Mouse (Mus musculus) neural tube, embryonic 12.5 days (tissue): ENCODE measurements around the gene Clec16a. TPM values are rescaled to one million over a fixed set of nuclear protein-coding genes. Genes with fewer than 3 reads are reported as not detected.

Experiments
- ATAC-seq: fragments of 200-750 bp; cut with Nextera tagmentation; 2 replicates; pipeline ENCODE4 v1.8.0; 2017; ENCODE audit warnings: low read depth, mild to moderate bottlenecking, moderate TSS enrichment, moderate library complexity; ENCODE audit not compliant: low FRiP score
- H3K27ac ChIP-seq: fragments of 300-500 bp; sonication (generic); 2 replicates; pipeline ENCODE4 v1.5.1; 2016
- H3K27me3 ChIP-seq: fragments of 300-500 bp; sonication (generic); replicated peaks from 2 replicates; pipeline ENCODE4 v1.6.1; 2016; ENCODE audit warnings: mild to moderate bottlenecking
- H3K36me3 ChIP-seq: fragments of 300-500 bp; sonication (generic); 2 replicates; pipeline ENCODE4 v1.6.1; 2016; ENCODE audit warnings: mild to moderate bottlenecking
- H3K4me1 ChIP-seq: fragments of 300-500 bp; sonication (generic); 2 replicates; pipeline ENCODE4 v1.6.1; 2016
- H3K4me2 ChIP-seq: fragments of 300-500 bp; sonication (generic); replicated peaks from 2 replicates; pipeline ENCODE4 v1.6.1; 2016; ENCODE audit warnings: mild to moderate bottlenecking
- H3K4me3 ChIP-seq: fragments of 300-500 bp; sonication (generic); 2 replicates; pipeline ENCODE4 v1.5.1; 2016
- H3K9ac ChIP-seq: fragments of 300-500 bp; sonication (generic); 2 replicates; pipeline ENCODE4 v1.6.1; 2016; ENCODE audit warnings: mild to moderate bottlenecking
- H3K9me3 ChIP-seq: fragments of 300-500 bp; sonication (generic); 2 replicates; pipeline ENCODE4 v1.6.1; 2016; ENCODE audit warnings: mild to moderate bottlenecking
- WGBS: fragments of 180-500 bp; shearing (Covaris S2); methylation state at CpG from one replicate; pipeline ENCODE4 v1.1.7; 2016; 5-methylcytosine and 5-hydroxymethylcytosine counted together
- polyA plus RNA-seq: library from polyadenylated mRNA; unstranded; fragments of >200 nt; fragmentation: Nextera tagmentation; extraction: Ambion mirVana; gene quantifications from 2 replicates; pipeline ENCODE4 v1.2.1, GENCODE M21; 2016

The Clec16a gene
- polyA plus RNA-seq, 1 experiment from 2014 or later, result 57.2 TPM

DNA sequence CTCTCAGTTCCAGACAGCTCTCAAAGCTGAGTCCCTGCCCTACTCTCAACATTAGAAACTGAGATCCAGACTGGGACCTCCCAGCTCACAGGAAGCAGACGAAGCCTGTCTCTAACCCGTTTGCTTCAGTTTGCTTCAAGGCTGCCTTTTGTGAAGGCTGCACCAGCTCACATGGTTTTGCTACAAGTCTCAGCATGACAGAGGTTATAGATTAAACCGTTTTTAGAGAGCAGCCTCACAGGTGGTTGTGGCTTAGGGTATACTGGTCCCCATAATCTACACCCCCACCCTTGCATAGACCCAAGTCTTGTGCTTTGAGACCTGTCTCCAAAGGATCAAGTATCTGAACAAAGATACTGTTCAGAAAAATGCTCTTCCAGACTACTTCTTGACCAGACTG lies 154.2 kb downstream of the Clec16a start:
- Histone ChIP-seq H3K27ac (no peak overlapping the region), H3K9me3 (no peaks in the 10 kb centered on the region), H3K4me1 (0 out of 2 replicates have a peak, but pooled peaks cover 3% of the 10 kb centered on the region), H3K4me2 (no peak overlapping the region), H3K9ac (no peak overlapping the region), H3K4me3 (no peak overlapping the region), H3K27me3 (no peaks in the 10 kb centered on the region), H3K36me3 (peaks cover 4% of the 10 kb centered on the region; the same call in 1 of the 2 replicates)
- 64% methylated on average over 3 of the region's 3 CpGs for WGBS
- no peak for ATAC-seq

GRCm38 (mm10) chr16:10700160-10700559 lies 155.0 kb downstream of the Clec16a start:
- Histone ChIP-seq H3K36me3 (peaks cover 4% of the 10 kb centered on the region; the same call in 1 of the 2 replicates), H3K9me3 (no peaks in the 10 kb centered on the region), H3K4me2 (no peak overlapping the region), H3K27ac (no peak overlapping the region), H3K4me3 (no peak overlapping the region), H3K9ac (no peak overlapping the region), H3K4me1 (0 out of 2 replicates have a peak, but pooled peaks cover 3% of the 10 kb centered on the region), H3K27me3 (no peaks in the 10 kb centered on the region)
- WGBS, result 28% methylated on average over 2 of the region's 2 CpGs
- no peak for ATAC-seq

DNA sequence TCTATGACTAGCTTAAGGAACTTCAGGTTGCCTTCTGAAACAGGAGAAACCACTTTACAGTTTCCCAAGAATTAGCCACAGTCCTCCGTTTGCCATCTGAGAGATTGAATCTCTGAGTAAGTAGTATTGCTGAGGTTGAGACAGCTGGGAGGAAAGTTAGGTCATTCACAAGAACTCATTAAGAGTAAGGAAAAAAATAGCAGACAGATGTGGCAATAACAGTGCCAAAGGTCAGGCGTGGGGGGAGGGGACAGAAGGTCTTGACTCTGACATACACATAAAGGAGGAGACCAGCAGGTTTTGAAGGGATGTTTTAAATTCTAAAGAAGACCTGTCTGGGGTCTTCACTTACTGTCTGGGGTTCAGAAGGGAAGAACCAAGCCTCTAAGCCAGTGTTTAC lies 157.3 kb downstream of the Clec16a start:
- no peak for ATAC-seq
- H3K9ac ChIP-seq, result no peak overlapping the region
- no peaks in the 10 kb centered on the region for H3K36me3 ChIP-seq
- H3K27ac ChIP-seq, result no peak overlapping the region
- no peaks in the 10 kb centered on the region for H3K9me3 ChIP-seq
- H3K4me3 ChIP-seq, result no peak overlapping the region
- H3K4me2 ChIP-seq, result no peak overlapping the region
- no peaks in the 10 kb centered on the region for H3K27me3 ChIP-seq
- 78% methylated on average over 2 of the region's 2 CpGs for whole genome bisulfite sequencing
- 0 out of 2 replicates have a peak, but pooled peaks cover 3% of the 10 kb centered on the region for H3K4me1 ChIP-seq

- 86% methylated on average over 4 of the region's 4 CpGs for WGBS
- H3K27me3 ChIP-seq, result no peaks in the 10 kb centered on the region
- ATAC-seq, result no peak
- no peak overlapping the region for H3K4me2 ChIP-seq
- H3K4me3 ChIP-seq, result no peak overlapping the region
- 0 out of 2 replicates have a peak, but pooled peaks cover 3% of the 10 kb centered on the region for H3K4me1 ChIP-seq
- no peaks in the 10 kb centered on the region for H3K9me3 ChIP-seq
- H3K9ac ChIP-seq, result no peak overlapping the region
- no peaks in the 10 kb centered on the region for H3K36me3 ChIP-seq
- no peak overlapping the region for H3K27ac ChIP-seq
Observed at GRCm38 (mm10) chr16:10703932-10704331, 158.8 kb downstream of the Clec16a start.

- no peaks in the 10 kb centered on the region for H3K4me1 ChIP-seq
Observed at GRCm38 (mm10) chr16:10705396-10705795, 160.3 kb downstream of the Clec16a start.

GRCm38 (mm10) chr16:10711524-10711923 lies 166.4 kb downstream of the Clec16a start:
- H3K36me3 ChIP-seq, result no peaks in the 10 kb centered on the region
- H3K27ac ChIP-seq, result no peak overlapping the region
- H3K9me3 ChIP-seq, result no peaks in the 10 kb centered on the region
- no peak overlapping the region for H3K4me2 ChIP-seq
- H3K9ac ChIP-seq, result no peak overlapping the region
- H3K27me3 ChIP-seq, result no peaks in the 10 kb centered on the region
- peaks cover 13% of the 10 kb centered on the region for H3K4me1 ChIP-seq
- no peak overlapping the region for H3K4me3 ChIP-seq
- no peak for ATAC-seq
- 88% methylated on average over 1 of the region's 1 CpGs for WGBS

More at GRCm38 (mm10) chr16:10705396-10705795, 160.3 kb downstream of the Clec16a start:
- Histone ChIP-seq H3K9ac (no peak overlapping the region), H3K27me3 (no peaks in the 10 kb centered on the region), H3K4me3 (no peak overlapping the region), H3K36me3 (no peaks in the 10 kb centered on the region), H3K9me3 (no peaks in the 10 kb centered on the region), H3K4me2 (no peak overlapping the region), H3K27ac (no peak overlapping the region)
- no peak for ATAC-seq
- 70% methylated on average over 1 of the region's 1 CpGs for WGBS

DNA sequence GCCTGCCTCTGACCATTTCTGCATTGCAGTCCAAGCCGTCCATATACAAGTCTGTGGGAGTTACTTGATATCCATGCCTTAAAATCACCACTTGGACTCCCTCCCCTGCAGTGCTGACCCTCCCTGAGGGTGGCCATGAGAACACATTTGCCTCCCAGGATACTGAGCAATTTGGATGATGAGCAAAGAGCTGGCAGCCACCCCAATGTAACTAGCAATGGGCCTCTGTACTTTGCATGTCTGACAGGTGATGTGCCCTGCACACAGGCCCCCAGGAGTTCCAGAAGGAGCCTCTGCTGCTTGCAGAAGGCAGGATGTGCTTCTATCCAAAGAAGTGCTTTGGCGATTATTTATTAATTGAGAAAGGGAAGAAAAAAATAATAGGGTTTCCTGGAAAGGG lies 167.9 kb downstream of the Clec16a start:
- Histone ChIP-seq H3K27me3 (no peaks in the 10 kb centered on the region), H3K36me3 (no peaks in the 10 kb centered on the region), H3K4me1 (peaks cover 13% of the 10 kb centered on the region), H3K9me3 (no peaks in the 10 kb centered on the region), H3K27ac (no peak overlapping the region), H3K4me2 (no peak overlapping the region), H3K4me3 (no peak overlapping the region), H3K9ac (no peak overlapping the region)
- 50% methylated on average over 2 of the region's 2 CpGs for WGBS
- no peak for ATAC-seq

DNA sequence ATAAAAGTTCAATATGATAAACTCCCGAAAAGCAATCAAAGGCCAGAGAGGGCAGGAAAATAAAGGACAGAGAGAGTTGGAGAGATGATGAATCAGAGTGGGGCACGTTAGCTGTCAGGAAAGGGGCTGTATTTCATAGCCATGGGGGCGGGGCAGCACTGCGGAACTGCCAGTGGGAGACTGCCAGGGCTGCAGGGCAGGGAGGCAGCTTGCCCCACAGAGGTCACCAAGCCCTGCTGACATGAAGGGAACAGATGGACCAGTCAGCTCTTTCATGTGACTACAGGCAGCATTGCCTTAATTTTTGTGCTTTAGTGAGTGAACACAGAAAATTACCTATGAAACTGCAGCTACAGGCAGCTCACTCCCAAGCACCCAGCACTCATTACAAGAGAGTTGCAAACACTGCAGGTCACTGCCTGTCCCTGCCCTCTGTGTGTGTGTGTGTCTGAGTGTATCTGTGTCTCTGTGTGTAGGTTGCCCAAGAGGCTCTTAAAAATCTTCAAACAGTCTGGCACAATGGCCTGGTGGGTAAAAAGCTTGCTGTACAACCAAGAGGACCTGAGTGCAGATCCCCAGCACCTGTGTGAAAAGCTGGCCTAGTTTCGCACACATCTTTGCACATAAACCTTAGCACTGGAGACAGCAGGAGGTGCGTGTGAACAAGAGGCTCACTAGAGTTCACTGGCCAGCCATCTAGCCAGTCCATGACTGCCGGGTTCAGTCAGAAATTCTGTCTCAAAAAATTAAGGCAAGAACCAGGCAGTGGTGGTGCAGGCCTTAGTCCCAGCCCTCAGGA lies 168.5 kb downstream of the Clec16a start:
- Histone ChIP-seq H3K36me3 (no peaks in the 10 kb centered on the region), H3K4me1 (peaks cover 13% of the 10 kb centered on the region), H3K4me2 (no peak overlapping the region), H3K9ac (no peak overlapping the region), H3K27ac (no peak overlapping the region), H3K9me3 (no peaks in the 10 kb centered on the region), H3K27me3 (no peaks in the 10 kb centered on the region), H3K4me3 (no peak overlapping the region)
- ATAC-seq, result no peak
- WGBS, result 48% methylated on average over 7 of the region's 7 CpGs

GRCm38 (mm10) chr16:10715211-10715610 lies 170.1 kb downstream of the Clec16a start:
- H3K4me1 ChIP-seq, result peaks cover 13% of the 10 kb centered on the region
- WGBS, result 86% methylated on average over 5 of the region's 5 CpGs
- H3K27me3 ChIP-seq, result no peaks in the 10 kb centered on the region
- H3K9ac ChIP-seq, result no peak overlapping the region
- no peak overlapping the region for H3K27ac ChIP-seq
- H3K9me3 ChIP-seq, result no peaks in the 10 kb centered on the region
- no peaks in the 10 kb centered on the region for H3K36me3 ChIP-seq
- H3K4me3 ChIP-seq, result no peak overlapping the region
- ATAC-seq, result no peak
- no peak overlapping the region for H3K4me2 ChIP-seq

DNA sequence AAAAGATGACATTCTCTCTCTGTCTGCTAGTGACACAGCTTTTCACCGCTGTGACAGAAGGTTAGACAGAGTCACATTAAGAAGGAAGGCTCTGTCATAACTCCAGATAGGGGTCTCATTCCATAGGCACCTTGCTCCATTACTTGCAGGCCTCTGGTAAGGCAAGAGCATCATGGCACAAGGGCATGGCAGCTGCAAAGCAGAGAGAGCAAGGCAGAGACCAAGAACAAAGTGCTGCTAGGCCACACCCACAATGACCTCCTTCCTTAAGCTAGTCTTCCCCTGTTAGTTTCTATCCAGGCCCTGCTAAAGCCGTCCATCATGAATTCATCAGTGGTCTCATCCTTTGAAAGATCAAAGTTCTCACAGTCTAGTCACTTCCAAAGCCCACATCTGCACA lies 170.5 kb downstream of the Clec16a start:
- Histone ChIP-seq H3K27me3 (no peaks in the 10 kb centered on the region), H3K27ac (no peak overlapping the region), H3K4me1 (peaks cover 13% of the 10 kb centered on the region), H3K4me2 (no peak overlapping the region), H3K9me3 (no peaks in the 10 kb centered on the region), H3K9ac (no peak overlapping the region), H3K36me3 (no peaks in the 10 kb centered on the region), H3K4me3 (no peak overlapping the region)
- 90% methylated on average over 2 of the region's 2 CpGs for WGBS
- ATAC-seq, result no peak

DNA sequence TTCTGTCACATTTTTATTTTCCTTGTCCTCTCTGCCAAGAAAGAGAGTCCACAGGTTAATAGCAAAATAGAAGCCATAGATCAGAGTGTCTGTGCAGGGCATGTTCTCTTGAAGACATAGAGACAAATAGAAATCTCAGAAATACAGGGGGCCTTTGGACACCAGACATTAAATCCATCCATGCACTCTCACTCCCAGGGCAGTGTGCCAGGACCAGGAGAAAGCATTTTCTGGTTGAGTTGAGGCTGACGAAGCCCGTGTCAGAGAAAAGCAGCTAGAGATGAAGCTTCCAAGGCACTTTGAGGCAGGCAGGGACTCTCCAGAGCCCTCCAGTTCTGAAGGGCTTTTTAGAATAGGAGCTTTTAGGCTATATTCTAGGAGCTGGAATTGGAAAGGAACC lies 171.6 kb downstream of the Clec16a start:
- no peak overlapping the region for H3K9ac ChIP-seq
- H3K4me2 ChIP-seq, result no peak overlapping the region
- H3K27me3 ChIP-seq, result no peaks in the 10 kb centered on the region
- ATAC-seq, result no peak
- no peak overlapping the region for H3K4me3 ChIP-seq
- peaks cover 13% of the 10 kb centered on the region for H3K4me1 ChIP-seq
- H3K9me3 ChIP-seq, result no peaks in the 10 kb centered on the region
- H3K36me3 ChIP-seq, result no peaks in the 10 kb centered on the region
- no peak overlapping the region for H3K27ac ChIP-seq
- 76% methylated on average over 2 of the region's 2 CpGs for WGBS

GRCm38 (mm10) chr16:10719971-10720370 lies 174.8 kb downstream of the Clec16a start:
- H3K36me3 ChIP-seq, result no peaks in the 10 kb centered on the region
- no peaks in the 10 kb centered on the region for H3K4me1 ChIP-seq
- no peak overlapping the region for H3K4me2 ChIP-seq
- H3K9me3 ChIP-seq, result no peaks in the 10 kb centered on the region
- ATAC-seq, result no peak
- H3K27me3 ChIP-seq, result no peaks in the 10 kb centered on the region
- WGBS, result 61% methylated on average over 6 of the region's 6 CpGs
- H3K27ac ChIP-seq, result no peak overlapping the region
- H3K4me3 ChIP-seq, result no peak overlapping the region
- no peak overlapping the region for H3K9ac ChIP-seq
